Mouse (Mus musculus) c-Kit-positive CD71-positive TER-119-negative erythroid progenitor cells, embryonic 14.5 days (primary cell): ENCODE results near the gene Kbtbd13.
"Not testable (repeated sequence)": the region's sequence is repeated elsewhere in the genome, so short reads cannot be mapped to it uniquely, and the experiment has no call there.

Experiments used
- DNase-seq: peaks from one replicate; pipeline ENCODE4 v3.0.0-alpha.2; 2013; ENCODE audit warnings: low read depth

The Kbtbd13 gene

DNA sequence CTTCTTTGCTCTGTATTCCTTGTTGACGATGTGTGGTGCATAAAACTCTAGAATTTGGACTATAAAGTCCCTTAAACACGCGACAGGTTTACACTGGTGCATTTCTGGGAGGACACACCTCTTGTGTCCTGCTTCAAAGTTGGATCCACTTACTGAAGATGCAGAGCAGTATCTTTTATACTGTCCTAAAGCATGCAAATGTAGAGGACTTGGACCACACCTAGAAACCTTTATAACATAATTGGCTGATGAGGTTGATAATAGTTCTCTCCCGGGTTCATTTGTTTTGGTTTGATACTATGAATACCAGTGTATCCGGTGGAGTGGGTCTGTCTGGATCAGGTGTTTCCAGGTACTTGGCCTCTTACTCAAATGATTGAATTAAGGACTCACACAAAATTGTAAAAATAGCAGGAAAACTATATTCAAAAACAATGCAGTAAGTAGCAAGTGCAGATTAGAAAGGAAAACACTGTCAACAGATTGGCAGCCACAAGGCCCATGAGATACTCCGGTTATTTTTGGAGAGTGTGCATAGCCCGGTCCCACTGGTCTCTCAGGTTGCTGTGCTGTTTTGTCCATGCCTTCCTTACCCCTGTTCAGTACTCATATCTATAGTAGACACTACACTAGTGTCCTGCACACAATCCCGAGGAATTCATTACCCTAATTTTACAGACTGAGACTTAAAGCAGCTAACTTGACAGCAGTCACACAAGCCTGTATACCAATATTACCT, 44.2 kb downstream of the Kbtbd13 start:
- DNase-seq = peak; percentile 40

- DNase-seq = peak; percentile 22
Observed at GRCm38 (mm10) chr9:65346476-65347111, 44.9 kb downstream of the Kbtbd13 start.

- peak; percentile 93 for DNase-seq
Observed at GRCm38 (mm10) chr9:65345854-65346475, 45.5 kb downstream of the Kbtbd13 start, which contains the start of gene Pdcd7. Gene Pdcd7, plus strand, starts transcription at chr9:65346104.

GRCm38 (mm10) chr9:65345439-65345838, 46.0 kb downstream of the Kbtbd13 start:
- DNase-seq = not testable (repeated sequence)

DNA sequence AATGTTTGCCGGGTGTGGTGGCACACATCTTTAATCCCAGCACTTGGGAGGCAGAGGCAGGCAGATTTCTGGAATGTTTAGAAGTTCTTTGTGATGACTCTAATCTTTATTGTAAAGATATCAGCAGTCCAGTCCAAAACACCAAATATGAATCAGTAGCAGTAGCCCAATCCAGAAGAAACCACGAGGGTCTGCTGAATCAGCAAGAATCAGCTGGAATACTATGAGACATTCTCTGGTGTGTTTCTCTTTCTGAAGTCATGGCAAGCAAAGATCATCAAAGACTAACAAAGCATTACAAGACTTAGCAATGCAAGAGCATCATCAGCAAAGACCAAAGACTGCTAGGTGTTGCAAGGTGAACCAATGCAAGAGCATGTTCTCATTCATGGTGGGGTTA, 51.0 kb downstream of the Kbtbd13 start:
- DNase-seq = no peak

DNA sequence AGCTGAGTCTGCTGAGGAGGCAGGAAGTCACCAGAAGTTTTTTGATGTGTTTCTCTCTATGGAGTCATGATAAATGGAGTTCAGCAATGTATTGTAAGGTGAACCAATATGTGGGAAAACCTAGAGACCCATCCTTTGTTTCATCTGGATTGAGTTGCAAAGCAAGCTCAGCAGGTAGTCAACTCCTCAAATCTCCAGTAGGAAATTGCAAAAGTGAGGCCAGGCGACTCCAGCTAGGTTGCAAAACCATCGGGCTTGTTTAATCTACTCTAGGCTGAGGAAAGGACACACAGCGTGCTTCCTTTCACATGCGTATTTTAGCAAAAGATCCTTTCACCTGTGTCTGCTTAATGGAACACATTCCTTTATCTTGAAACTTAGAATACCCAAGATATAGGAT, 52.3 kb downstream of the Kbtbd13 start:
- DNase-seq = no peak
